Mouse (Mus musculus) liver, postnatal 0 days (tissue): ENCODE data around the gene Slc37a3.

Experiments used
- CTCF ChIP-seq: sonication (generic); IDR thresholded peaks from 2 replicates; pipeline ENCODE4 v1.5.1; 2016; ENCODE audit warnings: antibody characterized with exemption, low read depth
- EP300 ChIP-seq: IDR thresholded peaks from 2 replicates; pipeline ENCODE4 v1.6.1; 2016; ENCODE audit warnings: antibody characterized with exemption, low read depth, mild to moderate bottlenecking

DNA sequence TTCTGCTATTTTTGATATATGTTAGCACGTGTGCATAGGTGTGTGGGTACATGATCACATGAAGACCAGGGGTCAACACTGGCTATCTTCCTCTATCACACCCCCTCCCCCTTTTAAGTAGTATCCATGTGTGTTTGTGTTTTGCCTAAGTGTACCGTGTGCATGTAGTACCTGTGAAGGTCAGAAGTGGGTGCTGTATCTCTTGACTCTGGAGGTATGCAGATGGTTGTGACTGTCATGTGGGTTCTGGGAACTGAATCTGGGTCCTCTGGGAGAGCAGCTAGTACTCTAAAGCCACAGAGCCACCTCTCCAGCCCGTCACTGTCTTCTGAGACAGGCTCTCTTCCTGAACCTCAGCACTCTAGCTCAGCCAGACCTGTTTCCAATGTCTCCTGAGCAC lies 42.6 kb downstream of the Slc37a3 start:
- TF ChIP-seq CTCF (peak; percentile 25; the same call in 1 of the 2 replicates), EP300 (no peak)
